Mouse (Mus musculus): ENCODE results near the gene Foxd2.

DNA sequence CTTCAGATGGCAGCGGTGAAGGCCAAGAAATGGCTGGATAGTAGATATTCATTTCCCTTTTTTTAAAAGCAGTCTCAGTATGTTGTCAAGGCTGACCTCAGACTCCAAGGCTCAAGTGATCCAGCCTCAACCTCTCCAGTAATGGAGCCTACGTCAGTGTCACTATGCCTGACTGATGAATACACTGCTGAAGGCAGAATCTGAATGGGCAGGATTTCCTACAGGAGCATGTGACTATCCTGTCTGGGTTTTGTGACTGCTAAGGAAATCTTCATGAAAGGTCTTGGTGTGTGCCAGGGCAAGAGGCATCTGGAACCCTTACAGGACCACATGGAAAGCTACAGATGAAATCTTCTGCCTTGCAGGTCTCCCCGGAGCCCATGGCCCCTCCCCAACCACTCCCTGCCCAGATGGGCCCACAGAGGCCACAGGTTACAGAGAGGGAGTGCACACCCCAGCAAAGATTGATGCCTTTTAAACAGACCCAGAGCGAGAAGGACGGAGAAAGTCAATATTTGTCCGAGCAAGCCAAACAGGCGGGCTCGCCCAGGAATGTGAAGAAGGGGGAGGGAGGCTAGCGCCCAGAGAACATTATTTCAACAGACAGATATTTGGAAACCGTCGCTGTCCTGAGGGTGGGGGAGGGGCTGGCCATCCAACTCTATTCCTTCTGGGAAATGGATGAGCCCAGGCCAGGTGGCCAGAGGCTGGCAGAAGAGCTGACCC is 38.7 kb downstream of the Foxd2 start:
- TF ChIP-seq CTCF (conservative IDR thresholded peaks at IDR 0.05; ENCODE audit: low read length) (no peak), NANOG (IDR thresholded peaks at IDR 0.05; ENCODE audit: borderline replicate concordance, low read length) (no peak)
